Mouse (Mus musculus) limb, embryonic 14.5 days (tissue): ENCODE measurements around the gene Nceh1. TPM values are rescaled to one million over a fixed set of nuclear protein-coding genes. Genes with fewer than 3 reads are reported as not detected.

Experiments used
- ATAC-seq: fragments of 200-750 bp; cut with Nextera tagmentation; 2 replicates; pipeline ENCODE4 v1.8.0; 2017; ENCODE audit warnings: low read depth, moderate number of reproducible peaks, moderate TSS enrichment; ENCODE audit not compliant: low FRiP score
- DNase-seq: peaks from one replicate; pipeline ENCODE4 v3.0.0-alpha.2; 2015; ENCODE audit warnings: low spot score
- H3K27ac ChIP-seq: fragments of 300-500 bp; sonication (generic); replicated peaks from 2 replicates; pipeline ENCODE4 v1.5.1; 2014; ENCODE audit warnings: low read depth, mild to moderate bottlenecking, low read length, moderate library complexity, mixed read lengths
- H3K27me3 ChIP-seq: fragments of 300-500 bp; sonication (generic); 2 replicates; pipeline ENCODE4 v1.6.1; 2014; ENCODE audit warnings: low read length, mixed read lengths; ENCODE audit not compliant: control insufficient read depth, insufficient read depth
- H3K36me3 ChIP-seq: fragments of 300-500 bp; sonication (generic); 2 replicates; pipeline ENCODE4 v1.6.1; 2014; ENCODE audit warnings: mild to moderate bottlenecking, low read length, moderate library complexity, mixed read lengths; ENCODE audit not compliant: control insufficient read depth, insufficient read depth
- H3K4me1 ChIP-seq: fragments of 300-500 bp; sonication (generic); 2 replicates; pipeline ENCODE4 v1.6.1; 2014; ENCODE audit warnings: antibody characterized with exemption, low read length, mixed read lengths; ENCODE audit not compliant: control insufficient read depth, insufficient read depth
- H3K4me2 ChIP-seq: fragments of 300-500 bp; sonication (generic); replicated peaks from 2 replicates; pipeline ENCODE4 v1.6.1; 2014; ENCODE audit warnings: low read depth, mild to moderate bottlenecking, low read length, moderate library complexity; ENCODE audit not compliant: severe bottlenecking
- H3K4me3 ChIP-seq: fragments of 300-500 bp; sonication (generic); replicated peaks from 2 replicates; pipeline ENCODE4 v1.5.1; 2014; ENCODE audit warnings: low read length
- H3K9ac ChIP-seq: fragments of 300-500 bp; sonication (generic); 2 replicates; pipeline ENCODE4 v1.6.1; 2014; ENCODE audit warnings: mild to moderate bottlenecking, low read depth, low read length, moderate library complexity; ENCODE audit not compliant: severe bottlenecking
- H3K9me3 ChIP-seq: fragments of 300-500 bp; sonication (generic); 2 replicates; pipeline ENCODE4 v1.6.1; 2016; ENCODE audit warnings: low read length; ENCODE audit not compliant: control insufficient read depth
- POLR2A ChIP-seq: fragments of 200-500 bp; IDR thresholded peaks from 2 replicates; pipeline ENCODE4 v1.8.0; 2012; ENCODE audit warnings: inconsistent platforms, mild to moderate bottlenecking, moderate library complexity, borderline replicate concordance; ENCODE audit not compliant: insufficient read depth, insufficient read length; ENCODE audit errors: extremely low read depth
- WGBS: fragments of 180-500 bp; shearing (Covaris S2); extraction: QIAGEN DNeasy Blood & Tissue Kit; methylation state at CpG from one replicate; pipeline ENCODE4 v1.1.7; 2014; 5-methylcytosine and 5-hydroxymethylcytosine counted together
- polyA plus RNA-seq, 2 experiments: library from polyadenylated mRNA; depleted of rRNA in 1 of 2; stranded (reverse) in 1 of 2; unstranded in 1 of 2; fragments of >200 nt; fragmentation: Nextera tagmentation in 1 of 2; extraction: Ambion mirVana in 1 of 2; gene quantifications; 2 replicates each; pipeline versions ENCODE4 v1.2.1 to v1.2.3; 2012 to 2014

The Nceh1 gene
- polyA plus RNA-seq, 2 experiments = 1.4 to 2.8 TPM

DNA sequence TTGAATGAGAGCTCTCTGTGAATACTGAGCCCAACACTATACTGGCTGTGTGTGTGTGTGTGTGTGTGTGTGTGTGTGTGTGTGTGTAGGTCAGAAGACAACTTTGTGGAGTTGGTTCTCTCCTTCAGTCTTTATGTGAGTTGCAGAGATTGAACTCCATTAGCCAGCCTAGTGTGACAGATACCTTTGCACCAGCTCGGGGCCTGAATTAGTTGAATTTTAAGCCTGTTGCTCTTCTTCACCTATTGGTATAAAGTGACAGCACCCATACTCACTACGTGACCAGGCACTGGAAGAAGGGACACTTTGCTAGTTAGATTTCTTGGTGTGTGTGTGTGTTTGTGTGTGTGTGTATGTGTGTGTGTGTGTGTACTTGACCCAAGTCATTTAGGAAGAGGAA is 77.6 kb downstream of the Nceh1 start:
- 97% methylated on average over 2 of the region's 2 CpGs for WGBS
- DNase-seq (no peak), ATAC-seq (no peak)
- Histone ChIP-seq H3K36me3 (no peaks in the 10 kb centered on the region), H3K4me3 (no peak overlapping the region), H3K27ac (no peak overlapping the region), H3K4me2 (no peak overlapping the region), H3K9me3 (no peaks in the 10 kb centered on the region), H3K9ac (no peak overlapping the region), H3K27me3 (no peaks in the 10 kb centered on the region), H3K4me1 (no peaks in the 10 kb centered on the region)
- TF ChIP-seq POLR2A = no peak

DNA sequence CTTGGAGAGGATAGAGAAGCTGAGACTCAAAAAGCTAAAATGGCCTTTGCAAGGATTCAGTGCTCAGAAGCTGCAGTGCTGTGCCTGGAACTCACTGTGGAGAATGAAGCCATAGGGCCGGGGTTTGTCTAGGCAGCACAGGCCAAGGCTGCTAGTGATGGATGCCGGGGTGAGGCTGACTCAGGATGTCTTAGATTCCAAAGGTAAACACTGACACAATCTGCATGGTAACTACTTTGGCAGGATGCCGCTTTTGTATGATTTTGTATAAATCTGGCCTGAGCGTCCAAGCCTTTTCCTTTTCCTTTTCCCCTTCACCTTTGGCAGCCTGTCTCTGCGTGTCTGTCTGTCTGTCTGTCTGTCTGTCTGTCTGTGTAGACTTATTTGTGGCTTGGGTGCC is 84.6 kb downstream of the Nceh1 start:
- Histone ChIP-seq H3K4me3 (no peak overlapping the region), H3K4me2 (no peak overlapping the region), H3K36me3 (no peaks in the 10 kb centered on the region), H3K4me1 (peaks cover 4% of the 10 kb centered on the region; the same call in 1 of the 2 replicates), H3K27ac (no peak overlapping the region), H3K9ac (no peak overlapping the region), H3K27me3 (no peaks in the 10 kb centered on the region), H3K9me3 (no peaks in the 10 kb centered on the region)
- WGBS = 80% methylated on average over 5 of the region's 5 CpGs
- ATAC-seq (no peak), DNase-seq (no peak)
- no peak for TF ChIP-seq POLR2A

DNA sequence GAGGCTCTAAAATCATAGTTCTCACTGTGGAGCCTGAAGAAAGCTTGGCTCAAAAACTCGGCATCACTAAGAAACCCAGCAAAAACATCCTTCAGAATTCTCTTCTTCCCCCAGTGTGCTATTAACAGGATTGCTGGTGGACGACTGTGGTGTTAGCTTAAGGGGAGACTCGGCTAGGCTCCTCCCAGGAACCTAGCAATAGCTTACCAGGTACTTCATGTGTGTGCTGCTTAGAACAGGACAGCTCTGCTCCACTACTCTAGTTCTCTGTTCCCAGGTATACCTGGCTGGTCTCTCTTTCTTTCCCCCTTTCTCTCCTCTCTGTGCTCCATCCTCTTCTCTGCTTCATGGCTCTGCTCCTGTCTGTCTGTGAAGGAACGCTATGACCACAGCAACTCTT is 85.1 kb downstream of the Nceh1 start:
- Histone ChIP-seq H3K27me3 (no peaks in the 10 kb centered on the region), H3K4me1 (peaks cover 4% of the 10 kb centered on the region; the same call in 1 of the 2 replicates), H3K9me3 (no peaks in the 10 kb centered on the region), H3K9ac (no peak overlapping the region), H3K4me2 (no peak overlapping the region), H3K36me3 (no peaks in the 10 kb centered on the region), H3K4me3 (no peak overlapping the region), H3K27ac (no peak overlapping the region)
- no peak for TF ChIP-seq POLR2A
- ATAC-seq = no peak
- DNase-seq = no peak
- WGBS = 56% methylated on average over 4 of the region's 4 CpGs

DNA sequence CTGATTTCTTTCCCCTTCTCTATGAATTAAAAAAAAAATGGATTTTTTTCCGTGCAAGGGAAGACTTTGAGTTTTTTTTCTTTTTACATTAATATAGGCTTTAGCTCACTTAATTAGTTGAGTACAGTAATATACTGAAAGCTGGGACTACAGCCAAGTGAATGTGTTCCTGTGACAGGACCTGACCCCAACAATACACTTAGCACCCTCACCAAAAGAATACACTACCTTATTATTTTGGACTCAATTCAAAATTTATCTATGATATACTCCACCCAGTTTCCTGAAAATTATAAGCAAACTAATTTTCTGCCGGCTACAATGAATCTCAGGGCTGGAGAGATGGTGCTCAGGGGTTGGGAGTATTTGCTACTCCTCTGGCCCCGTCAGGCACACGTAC is 86.4 kb downstream of the Nceh1 start:
- no peak overlapping the region for H3K4me2 ChIP-seq
- H3K4me3 ChIP-seq = no peak overlapping the region
- H3K27ac ChIP-seq = no peak overlapping the region
- WGBS = 70% methylated on average over 4 of the region's 4 CpGs
- no peak overlapping the region for H3K9ac ChIP-seq
- no peak for ATAC-seq
- TF ChIP-seq POLR2A = no peak
- peaks cover 4% of the 10 kb centered on the region; the same call in 1 of the 2 replicates for H3K4me1 ChIP-seq
- no peak for DNase-seq
- no peaks in the 10 kb centered on the region for H3K36me3 ChIP-seq
- H3K27me3 ChIP-seq = no peaks in the 10 kb centered on the region
- H3K9me3 ChIP-seq = no peaks in the 10 kb centered on the region

DNA sequence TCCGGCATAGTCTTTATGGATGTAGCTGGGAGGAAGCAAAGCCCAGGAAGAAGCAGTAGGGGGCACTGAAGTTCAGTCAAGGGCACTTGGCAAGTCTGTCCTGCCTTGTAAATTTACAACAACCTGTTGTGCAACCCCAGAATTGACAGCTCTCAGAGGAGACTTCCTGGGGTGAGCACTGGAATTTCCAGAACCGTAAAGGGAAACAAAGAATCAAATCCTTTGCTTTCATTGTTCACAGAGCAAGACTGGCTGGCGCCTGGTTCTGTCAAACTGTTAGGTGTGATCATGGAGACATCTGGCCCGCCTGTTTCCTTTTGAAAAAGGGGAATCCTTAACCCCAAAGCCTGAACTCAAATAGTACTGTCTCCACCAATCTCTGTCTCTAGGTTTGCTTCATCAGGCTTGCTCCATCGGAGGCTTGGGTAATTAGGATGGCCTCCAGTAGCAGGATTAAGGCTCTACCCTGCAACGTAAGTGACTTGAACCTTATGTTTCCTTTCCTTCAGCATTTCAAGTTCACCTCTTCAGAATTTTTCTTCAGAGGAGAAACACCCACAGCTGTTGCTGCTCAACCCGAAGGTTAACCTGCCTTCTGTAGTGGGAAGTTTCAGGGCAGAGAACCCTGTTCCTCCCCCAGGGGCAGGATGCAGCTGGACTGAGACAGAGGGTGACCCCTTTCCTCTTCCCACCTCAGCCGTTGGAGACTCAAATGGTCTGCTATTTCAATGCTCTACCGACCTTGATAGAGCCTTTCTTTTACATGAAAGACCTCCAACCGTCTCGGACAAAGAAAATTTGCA is 87.6 kb downstream of the Nceh1 start:
- ATAC-seq (peak; percentile 53), DNase-seq (peak; percentile 34)
- no peak overlapping the region for H3K9ac ChIP-seq
- H3K4me1 ChIP-seq = peaks cover 4% of the 10 kb centered on the region; the same call in 1 of the 2 replicates
- H3K27ac ChIP-seq = 0 out of 2 replicates have a peak overlapping the region, but pooled peaks have one; percentile 43
- no peaks in the 10 kb centered on the region for H3K27me3 ChIP-seq
- no peaks in the 10 kb centered on the region for H3K9me3 ChIP-seq
- no peak overlapping the region for H3K4me3 ChIP-seq
- H3K36me3 ChIP-seq = no peaks in the 10 kb centered on the region
- WGBS = 34% methylated on average over 11 of the region's 11 CpGs
- TF ChIP-seq POLR2A = no peak
- H3K4me2 ChIP-seq = no peak overlapping the region
